Mouse (Mus musculus) testis, adult 2 months (tissue): Measurements from ENCODE around the gene Med24. TPM values are rescaled to one million over a fixed set of nuclear protein-coding genes. Genes with fewer than 3 reads are reported as not detected.

Experiments
- H3K27ac ChIP-seq: fragments of 200-500 bp; 2 replicates; pipeline ENCODE4 v1.5.1; 2012; ENCODE audit warnings: low read depth, low read length; ENCODE audit not compliant: control insufficient read depth, insufficient read depth
- H3K27me3 ChIP-seq: fragments of 200-500 bp; 2 replicates; pipeline ENCODE4 v1.6.1; 2012; ENCODE audit warnings: mild to moderate bottlenecking, low read length, moderate library complexity; ENCODE audit not compliant: control insufficient read depth, insufficient read depth
- H3K36me3 ChIP-seq: fragments of 200-500 bp; 2 replicates; pipeline ENCODE4 v1.6.1; 2012; ENCODE audit warnings: mild to moderate bottlenecking, low read length; ENCODE audit not compliant: control insufficient read depth, insufficient read depth
- H3K4me1 ChIP-seq: fragments of 200-500 bp; 2 replicates; pipeline ENCODE4 v1.6.1; 2012; ENCODE audit warnings: low read length; ENCODE audit not compliant: control insufficient read depth, insufficient read depth
- H3K4me3 ChIP-seq: fragments of 200-500 bp; 2 replicates; pipeline ENCODE4 v1.5.1; 2012; ENCODE audit warnings: low read depth, mild to moderate bottlenecking, low read length, moderate library complexity, mixed read lengths; ENCODE audit not compliant: control insufficient read depth
- CTCF ChIP-seq: fragments of 200-500 bp; IDR thresholded peaks from 2 replicates; pipeline ENCODE4 v1.5.1; 2012; ENCODE audit warnings: low read depth, mild to moderate bottlenecking, inconsistent platforms, low read length, moderate library complexity; ENCODE audit not compliant: control insufficient read depth, insufficient read depth, insufficient replicate concordance
- POLR2A ChIP-seq: fragments of 200-500 bp; IDR thresholded peaks from 2 replicates; pipeline ENCODE4 v1.6.1; 2012; ENCODE audit warnings: low read depth, mild to moderate bottlenecking, inconsistent platforms, low read length, moderate library complexity; ENCODE audit not compliant: control insufficient read depth
- polyA plus RNA-seq: library from polyadenylated mRNA; depleted of rRNA; stranded (reverse); fragments of >200 nt; gene quantifications from 2 replicates; pipeline ENCODE4 v1.2.3, GENCODE M21; 2012

Med24 gene
- polyA plus RNA-seq, 1 experiment: 96.6 TPM

DNA sequence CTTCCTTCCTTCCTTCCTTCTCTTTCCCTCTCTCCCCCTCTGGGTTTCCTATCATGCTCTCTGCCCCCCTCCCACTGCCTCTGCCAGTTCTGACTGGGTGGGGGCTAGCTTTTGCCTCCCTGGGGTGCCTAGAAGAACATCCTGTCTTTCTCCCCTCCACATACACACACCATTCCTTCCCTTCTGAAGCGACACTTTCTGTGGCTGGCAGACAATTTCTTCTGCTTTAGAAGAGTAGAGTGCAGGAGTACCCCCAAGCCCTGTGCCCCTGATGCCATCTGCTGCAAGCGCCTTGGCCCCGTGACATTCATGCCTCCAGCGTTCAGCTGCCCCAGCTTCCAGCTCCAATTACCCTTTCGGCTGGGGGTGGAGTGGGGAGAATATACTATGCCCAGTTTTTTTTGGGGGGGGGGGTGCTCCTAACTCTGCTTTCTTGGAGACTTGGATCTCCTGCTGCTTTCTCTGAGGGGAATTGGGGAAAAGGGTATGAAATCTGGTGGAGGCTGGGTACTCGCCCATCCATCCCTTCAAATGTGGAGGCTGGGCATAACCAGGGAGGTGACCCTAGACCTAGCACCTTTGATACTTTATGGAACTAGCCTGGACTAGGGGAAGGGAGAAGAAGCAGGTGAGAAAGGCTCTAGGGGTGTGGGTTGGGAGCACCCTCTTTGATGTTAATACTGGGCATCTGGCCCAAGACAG lies 18.7 kb upstream of the Med24 start:
- Histone ChIP-seq H3K36me3 (no peaks in the 10 kb centered on the region), H3K27ac (no peak overlapping the region), H3K27me3 (no peaks in the 10 kb centered on the region), H3K4me1 (peaks cover 28% of the 10 kb centered on the region), H3K4me3 (peak overlapping the region; percentile 78)
- TF ChIP-seq CTCF (no peak), POLR2A (no peak)

DNA sequence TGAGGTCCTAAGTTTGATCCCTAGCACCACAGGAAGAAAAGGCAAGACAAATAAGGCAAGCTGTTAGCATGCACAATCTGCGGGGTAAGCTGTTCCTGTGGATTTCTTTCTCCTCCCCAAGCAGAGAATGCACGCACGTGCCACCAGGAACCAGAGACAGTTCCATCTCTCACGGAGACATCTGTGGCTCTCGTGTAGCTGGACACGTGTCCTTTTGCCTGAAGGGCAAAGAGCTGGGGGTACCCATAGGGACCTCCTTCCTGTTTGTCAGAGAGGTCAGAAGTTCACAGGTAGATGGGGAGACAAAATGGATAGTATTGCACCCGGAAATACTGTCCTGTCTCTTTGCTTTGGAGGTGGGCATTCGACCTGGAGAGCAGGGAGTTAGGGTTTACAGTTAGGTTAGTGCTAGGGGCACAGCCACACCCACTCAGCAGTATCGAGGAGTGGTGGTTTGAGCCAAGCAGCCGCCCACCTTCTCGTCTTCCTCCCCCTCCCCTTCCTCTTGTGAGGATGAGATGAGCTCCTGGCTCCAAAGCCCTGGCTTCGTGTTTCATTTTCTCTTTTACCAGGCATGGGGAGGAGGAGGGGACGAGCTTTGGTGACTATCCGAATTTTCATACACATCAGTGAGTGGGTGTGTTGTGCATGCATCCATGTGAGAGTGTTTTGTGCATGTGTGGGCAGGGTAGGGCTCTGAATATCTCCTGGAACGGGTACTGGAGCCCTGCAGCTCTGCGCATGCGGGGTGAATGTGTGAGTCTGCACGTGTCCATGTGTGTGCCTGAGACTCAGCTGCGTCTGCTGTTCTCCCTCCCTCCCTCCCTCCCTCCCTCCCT lies 17.8 kb upstream of the Med24 start:
- peaks cover 35% of the 10 kb centered on the region for H3K4me1 ChIP-seq
- H3K27me3 ChIP-seq: no peaks in the 10 kb centered on the region
- H3K36me3 ChIP-seq: no peaks in the 10 kb centered on the region
- H3K27ac ChIP-seq: 0 out of 2 replicates have a peak overlapping the region, but pooled peaks have one; percentile 19
- TF ChIP-seq POLR2A: no peak
- no peak for TF ChIP-seq CTCF
- H3K4me3 ChIP-seq: peak overlapping the region; percentile 42

DNA sequence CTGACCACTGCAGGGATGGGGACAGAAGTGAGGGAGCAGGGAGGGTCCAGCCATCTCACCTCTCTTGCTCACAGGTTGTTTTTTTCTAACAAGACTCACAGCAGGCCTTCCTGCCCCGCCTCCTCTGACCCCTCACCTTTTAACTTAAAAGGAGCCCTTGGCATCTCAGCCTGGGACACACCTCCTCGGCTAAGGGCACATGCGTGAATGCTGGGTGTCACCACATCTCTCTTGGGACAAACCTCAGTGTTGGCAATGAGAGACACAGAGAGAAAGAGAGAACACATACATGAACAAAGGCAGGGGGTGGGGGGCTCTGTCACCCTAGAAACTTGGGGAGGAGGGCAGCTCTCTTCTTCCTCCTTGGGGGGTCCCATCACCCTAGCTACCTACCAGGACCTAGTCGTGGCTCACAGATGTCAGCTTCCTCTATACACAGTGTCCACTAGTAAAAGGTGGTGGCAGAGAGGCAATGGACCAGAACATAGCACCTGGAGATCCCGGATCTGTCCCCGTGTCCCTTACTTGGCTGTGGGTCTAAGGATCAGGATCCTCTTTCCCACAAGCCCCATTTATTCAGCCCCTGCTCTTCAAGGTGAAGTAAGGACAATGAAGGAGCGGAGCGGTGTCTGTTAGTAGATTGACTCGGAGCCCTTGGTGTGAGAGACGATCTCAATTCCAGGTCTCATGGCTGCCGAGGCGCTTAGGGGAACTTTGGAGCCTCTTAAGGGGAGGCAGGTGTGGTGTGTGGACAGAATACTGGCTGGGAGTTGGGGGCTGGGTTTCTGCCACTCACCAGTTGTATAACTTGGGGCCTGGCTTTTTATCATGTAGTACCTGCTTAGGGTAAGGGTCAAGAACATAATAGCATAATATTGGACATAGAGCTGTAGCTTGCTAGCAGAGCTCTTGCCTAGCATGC lies 17.0 kb upstream of the Med24 start:
- Histone ChIP-seq H3K27me3 (no peaks in the 10 kb centered on the region; the same call in 1 of the 2 replicates), H3K27ac (no peak overlapping the region), H3K36me3 (no peaks in the 10 kb centered on the region), H3K4me3 (no peak overlapping the region), H3K4me1 (peaks cover 36% of the 10 kb centered on the region)
- TF ChIP-seq POLR2A (no peak), CTCF (no peak)

GRCm38 (mm10) chr11:98744456-98745019 lies 15.3 kb upstream of the Med24 start:
- peaks cover 48% of the 10 kb centered on the region for H3K4me1 ChIP-seq
- TF ChIP-seq CTCF: no peak
- TF ChIP-seq POLR2A: no peak

GRCm38 (mm10) chr11:98743655-98744345 lies 14.6 kb upstream of the Med24 start:
- peaks cover 49% of the 10 kb centered on the region for H3K4me1 ChIP-seq
- no peak overlapping the region for H3K4me3 ChIP-seq
- H3K27me3 ChIP-seq: no peaks in the 10 kb centered on the region; the same call in 1 of the 2 replicates
- no peak overlapping the region; the same call in 1 of the 2 replicates for H3K27ac ChIP-seq
- no peaks in the 10 kb centered on the region for H3K36me3 ChIP-seq
- no peak for TF ChIP-seq POLR2A

More at GRCm38 (mm10) chr11:98744456-98745019, 15.3 kb upstream of the Med24 start:
- no peak overlapping the region for H3K27ac ChIP-seq
- no peaks in the 10 kb centered on the region; the same call in 1 of the 2 replicates for H3K27me3 ChIP-seq
- no peaks in the 10 kb centered on the region for H3K36me3 ChIP-seq
- no peak overlapping the region for H3K4me3 ChIP-seq
